Mouse (Mus musculus) activated CD4-positive, CD25-positive, alpha-beta regulatory T cell, adult 9 weeks (primary cell): ENCODE results near the gene Prex1. TPM values are rescaled to one million over a fixed set of nuclear protein-coding genes. Genes with fewer than 3 reads are reported as not detected.

Experiments used
- polyA plus RNA-seq: library from polyadenylated mRNA; unstranded; fragments of 100-300 nt; shearing (Covaris generic); gene quantifications from one replicate; pipeline ENCODE4 v1.2.1, GENCODE M21; 2017

Gene Prex1
- polyA plus RNA-seq, result 20.4 TPM

DNA sequence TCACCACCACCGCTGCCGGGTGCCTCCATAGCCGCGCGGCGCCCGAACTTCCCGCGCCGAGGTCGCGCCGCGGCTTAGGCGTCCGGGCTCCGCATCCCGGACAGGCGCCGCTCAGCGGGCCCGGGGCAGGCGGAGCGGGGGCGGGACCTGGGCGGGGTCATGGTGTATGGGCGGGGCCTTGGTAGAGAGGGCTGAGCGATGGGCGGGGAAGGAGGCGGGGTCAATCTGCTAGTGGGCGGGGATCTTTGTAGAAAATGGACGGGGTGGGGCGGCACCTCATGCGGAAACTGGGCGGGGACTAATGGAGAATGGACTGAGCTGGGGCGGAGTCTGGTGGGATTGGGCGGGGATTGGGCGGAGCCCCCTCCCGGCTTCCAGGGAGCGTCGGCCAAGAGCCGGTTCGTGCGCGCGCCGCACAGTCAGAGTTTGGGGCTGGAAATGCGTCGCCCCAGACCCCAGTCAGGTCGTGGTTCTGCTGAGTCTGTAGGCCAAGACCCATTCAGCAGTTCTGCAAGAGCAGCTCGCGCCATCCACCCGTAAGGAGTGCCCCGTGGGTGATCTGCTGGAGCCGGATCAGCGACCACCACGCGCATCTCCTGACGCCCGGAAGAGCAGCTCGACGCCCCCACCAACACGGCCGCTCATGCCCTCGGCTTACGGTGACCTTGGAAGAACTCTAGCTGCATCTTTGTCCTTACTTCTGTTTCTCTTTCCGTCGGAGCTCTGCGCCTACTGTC is at the start of gene Prex1:
Gene Prex1, minus strand, starts transcription at position 143 of the 737 bp plus-strand sequence.

Other genes starting within 250 kb of the Prex1 start
- 1.1 TPM for gene Trp53rkb, start 78.7 kb upstream of the Prex1 start, polyA plus RNA-seq
- gene Arfgef2, start 91.8 kb upstream of the Prex1 start, polyA plus RNA-seq, result 3.6 TPM
- gene Cse1l, start 192.2 kb upstream of the Prex1 start, polyA plus RNA-seq, result 81.4 TPM